Mouse (Mus musculus) layer of hippocampus, adult 8-10 months (tissue): ENCODE measurements around the gene Asic2. TPM values are rescaled to one million over a fixed set of nuclear protein-coding genes. Genes with fewer than 3 reads are reported as not detected.

Experiments
- DNase-seq, 2 experiments: peaks; one replicate each; pipeline ENCODE4 v3.0.0; 2022; ENCODE audit warnings: low spot score in 2 of 2
- total RNA-seq, 4 experiments: library from RNA; stranded (reverse); gene quantifications; 2 replicates each; pipeline ENCODE4 v1.2.4; 2022

Gene Asic2
- total RNA-seq, 4 experiments from 2014 or later = 53.7 to 58.2 (median 54.8) TPM

DNA sequence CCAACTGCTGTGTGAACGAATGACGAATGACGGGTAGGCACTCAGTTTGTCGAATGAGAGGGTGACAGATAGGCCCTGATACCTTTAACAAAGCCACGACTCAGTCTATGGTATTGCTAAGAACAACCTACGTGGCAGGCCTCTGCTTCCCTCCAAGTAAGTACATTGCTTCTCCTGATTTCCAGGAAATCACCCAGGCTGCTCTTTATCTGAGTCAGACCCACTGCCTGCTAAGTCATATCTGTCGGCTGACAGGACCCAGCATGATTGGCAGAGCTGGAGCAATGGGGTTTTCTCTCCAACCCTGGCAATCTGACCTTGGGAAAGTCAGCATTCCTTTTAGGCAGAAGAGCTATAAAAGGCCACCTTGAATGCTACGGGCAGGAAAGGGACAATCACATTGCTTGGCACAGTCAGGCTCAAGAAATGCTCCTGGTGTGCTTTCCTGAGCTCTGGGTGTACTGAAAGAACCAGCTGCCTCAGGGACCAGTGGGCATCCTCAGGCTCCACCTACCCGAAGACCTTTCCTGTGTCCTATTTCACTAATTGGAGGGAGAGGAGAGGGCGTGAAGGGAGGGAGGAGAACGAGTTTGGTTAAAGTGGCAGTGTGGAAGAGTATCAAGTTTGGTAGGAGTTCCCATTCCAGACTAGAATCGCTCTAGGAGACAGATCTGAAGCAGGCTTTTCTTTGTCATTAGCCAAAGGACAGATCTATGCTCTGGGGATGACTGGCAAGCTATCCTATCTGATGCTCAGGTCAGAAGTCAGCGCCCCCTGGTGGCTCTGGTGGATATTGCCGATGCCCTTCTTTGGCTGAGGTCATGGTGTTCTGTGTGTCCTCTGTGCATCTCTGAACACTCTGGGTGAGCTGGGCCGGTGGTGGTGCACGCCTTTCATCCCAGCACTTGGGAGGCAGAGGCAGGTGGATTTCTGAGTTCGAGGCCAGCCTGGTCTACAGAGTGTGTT lies 1095.5 kb downstream of the Asic2 start:
- DNase-seq = peak; percentile 47 to 49

DNA sequence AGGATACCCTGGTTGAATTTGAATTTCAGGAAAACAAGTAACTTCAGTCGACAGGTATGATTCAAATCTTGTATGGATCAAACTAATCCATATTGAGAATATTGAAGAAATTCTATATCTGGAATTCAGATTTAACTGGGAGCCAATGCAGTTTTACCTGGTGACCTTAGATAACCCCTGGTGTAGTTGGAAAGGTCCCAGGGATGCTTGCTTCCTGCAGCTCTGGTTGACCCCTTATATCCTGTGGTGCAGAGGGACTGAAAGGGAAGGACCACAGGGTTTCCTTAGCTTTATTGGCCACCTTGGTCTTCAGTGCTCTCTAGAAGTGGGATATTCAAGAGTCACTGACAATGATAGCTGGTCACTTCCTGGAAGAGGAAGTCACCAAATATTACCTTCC lies 1100.2 kb downstream of the Asic2 start:
- no peak for DNase-seq

- no peak for DNase-seq
Observed at GRCm38 (mm10) chr11:80862941-80863340, 1105.3 kb downstream of the Asic2 start.

DNA sequence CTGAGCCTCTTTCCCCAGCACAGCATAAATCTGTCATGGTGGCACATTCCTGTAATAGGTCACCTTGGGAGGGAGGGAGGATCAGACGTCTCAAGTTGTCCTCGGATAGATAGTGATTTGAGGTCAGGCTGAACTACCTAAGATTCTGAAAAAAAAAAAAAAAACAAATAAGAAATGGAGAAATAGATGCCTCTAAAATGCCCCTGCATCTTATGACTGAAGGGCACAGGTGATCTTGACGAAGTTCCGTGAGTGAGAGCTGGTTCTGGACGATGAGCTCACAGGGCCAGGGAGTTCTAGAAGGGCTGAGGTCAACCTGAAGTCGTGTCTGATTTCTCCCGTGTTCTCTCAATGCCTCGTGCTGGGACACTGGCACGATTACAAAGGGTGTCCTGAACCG lies 1110.2 kb downstream of the Asic2 start, which contains the start of gene Spaca3:
Gene Spaca3 (plus strand): TSS at position 301 of the 400 bp plus-strand sequence.
- DNase-seq = no peak

DNA sequence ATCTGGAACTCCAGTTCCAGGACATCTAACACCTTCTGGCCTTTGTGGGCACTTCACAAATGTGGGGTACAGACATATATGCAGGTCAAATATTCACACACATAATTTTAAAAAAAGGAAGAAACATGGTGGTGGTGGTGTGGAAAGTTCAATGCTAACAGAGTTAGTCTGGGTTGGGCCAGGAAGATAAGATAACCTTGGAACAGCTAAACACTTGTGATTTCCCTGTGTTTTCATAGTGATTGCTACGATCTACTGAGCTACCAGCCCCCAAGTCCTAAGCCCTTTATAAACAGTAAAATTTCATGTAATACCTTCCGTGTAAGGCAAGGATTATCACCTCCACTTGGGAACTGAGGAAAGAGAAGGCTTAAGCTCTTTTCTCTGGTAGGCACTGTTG lies 1111.4 kb downstream of the Asic2 start:
- DNase-seq = no peak

DNA sequence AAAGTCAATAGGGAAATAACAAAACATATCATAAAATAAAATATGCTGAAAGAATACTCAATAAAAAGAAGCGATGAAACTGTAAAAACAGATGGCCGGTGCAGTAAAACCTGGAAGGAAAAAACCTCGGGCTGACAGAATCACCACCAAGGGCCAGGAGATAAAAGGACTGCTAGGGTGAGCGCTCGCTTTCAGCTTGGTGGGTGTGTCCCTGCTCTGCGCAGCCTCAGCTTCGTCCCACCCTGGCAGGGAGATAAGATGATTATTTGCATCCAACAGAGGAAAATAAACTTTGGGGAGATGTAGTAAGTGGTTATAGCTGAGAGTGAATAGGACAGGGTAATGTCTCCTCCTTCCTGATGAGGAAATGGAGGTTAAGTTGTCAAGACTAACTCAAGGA lies 1113.3 kb downstream of the Asic2 start:
- no peak for DNase-seq

DNA sequence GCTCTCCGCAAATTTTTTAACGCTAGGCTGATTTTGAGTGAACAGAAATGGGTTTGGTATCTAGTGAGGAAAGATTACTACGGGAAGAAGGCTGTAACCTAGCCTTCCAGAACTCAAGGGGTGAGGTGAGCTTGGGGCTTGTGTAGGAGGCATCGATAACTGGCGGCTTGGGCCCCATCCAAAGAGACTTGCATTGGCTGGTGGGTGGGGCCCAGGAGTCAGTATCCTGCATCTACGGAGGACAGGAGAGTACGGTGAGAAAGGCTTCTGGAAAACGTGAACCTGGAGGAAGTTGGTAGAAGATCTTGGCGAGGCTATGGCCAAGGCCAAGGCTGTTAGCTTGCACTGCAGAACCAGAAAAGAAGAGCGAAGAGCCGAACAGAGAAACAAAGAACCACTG lies 1113.8 kb downstream of the Asic2 start:
- no peak for DNase-seq

DNA sequence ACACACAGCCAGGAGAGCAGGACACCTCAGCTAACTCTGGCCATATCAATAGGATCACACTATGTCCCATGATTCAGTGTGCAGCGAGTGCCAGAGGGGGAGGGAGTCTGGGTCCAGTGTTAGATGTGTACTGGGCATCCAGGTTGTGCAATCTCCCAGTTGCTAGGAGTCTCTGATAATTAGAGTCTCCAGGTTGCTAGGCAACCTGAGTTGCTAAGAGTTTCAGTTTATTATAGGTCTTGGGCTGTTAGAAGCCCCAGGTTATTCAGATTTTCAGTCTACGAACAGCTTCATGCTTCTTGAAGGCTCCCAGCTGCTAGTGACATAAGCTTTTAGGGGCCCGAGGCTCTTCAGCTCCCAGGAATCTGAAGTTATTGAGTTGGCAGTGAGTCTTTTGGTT lies 1115.2 kb downstream of the Asic2 start:
- peak in 1 of 2 experiments; percentile 12 for DNase-seq

DNA sequence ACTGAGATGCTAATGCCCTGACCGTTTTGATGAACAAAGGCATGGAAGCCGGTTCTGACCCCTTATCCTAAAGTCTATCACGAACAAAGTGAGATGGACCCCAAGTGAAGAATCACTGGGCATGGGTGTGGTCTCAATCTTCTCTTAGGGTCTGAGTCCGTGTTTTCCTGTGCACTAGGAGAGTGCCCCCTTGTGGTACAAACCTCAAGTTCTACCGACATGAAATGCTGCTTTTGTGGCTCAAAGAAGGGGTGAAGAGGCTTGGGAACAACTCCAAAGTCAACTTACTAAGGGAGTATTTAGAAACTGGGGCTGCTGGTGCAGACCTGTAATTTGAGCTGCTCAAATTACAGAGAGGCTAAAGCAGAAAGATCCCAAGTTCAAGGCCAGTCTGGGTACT lies 1116.4 kb downstream of the Asic2 start:
- no peak for DNase-seq

GRCm38 (mm10) chr11:80848131-80848530 lies 1120.1 kb downstream of the Asic2 start:
- no peak for DNase-seq

- DNase-seq = no peak
Observed at GRCm38 (mm10) chr11:80846115-80846514, 1122.1 kb downstream of the Asic2 start.

DNA sequence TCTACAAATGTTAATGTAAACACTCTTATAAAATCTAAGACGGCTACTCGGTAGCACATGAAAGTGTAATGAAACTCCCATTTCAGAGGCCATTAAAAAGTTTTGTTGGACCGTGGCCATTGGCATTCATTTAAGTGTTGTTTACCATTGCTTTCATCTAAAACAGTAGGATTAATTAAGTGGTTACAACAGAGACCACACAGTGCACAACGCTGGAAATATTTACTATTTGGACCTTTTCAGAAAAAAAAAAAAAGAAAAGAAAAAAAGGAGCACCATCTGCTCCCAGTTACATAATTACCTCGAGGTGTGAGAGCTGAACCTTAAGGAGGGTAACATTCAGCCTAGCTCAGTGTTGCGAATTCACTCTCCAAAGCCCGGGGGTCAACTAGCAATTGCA lies 1122.8 kb downstream of the Asic2 start:
- DNase-seq = no peak

GRCm38 (mm10) chr11:80843435-80843834 lies 1124.8 kb downstream of the Asic2 start:
- no peak for DNase-seq

GRCm38 (mm10) chr11:80838724-80839123 lies 1129.5 kb downstream of the Asic2 start:
- no peak for DNase-seq

- DNase-seq = no peak
Observed at GRCm38 (mm10) chr11:80835841-80836240, 1132.4 kb downstream of the Asic2 start.

DNA sequence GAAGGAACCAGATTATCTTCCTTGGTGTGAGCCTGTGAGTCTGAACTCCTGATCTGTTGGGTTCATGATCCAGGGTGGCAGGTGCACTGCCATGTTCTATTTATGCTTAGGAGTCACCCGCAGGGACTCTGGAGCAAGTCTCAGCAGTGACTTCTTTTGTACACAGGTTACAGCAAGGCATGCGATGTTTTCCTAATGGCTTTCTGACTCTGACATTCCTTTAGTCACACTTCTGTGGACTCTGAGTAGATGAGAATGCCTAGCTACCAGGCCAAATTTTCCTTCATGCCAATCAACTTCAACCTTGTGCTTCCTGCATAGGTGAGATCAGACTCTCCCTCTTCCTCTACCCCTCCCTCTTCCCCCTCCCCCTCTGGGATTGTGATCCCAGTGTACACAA lies 1132.9 kb downstream of the Asic2 start:
- DNase-seq = no peak

Other genes with a start within 250 kb of the Asic2 start
- gene 5530401A14Rik, start 107.8 kb downstream of the Asic2 start, total RNA-seq = under 1 TPM in 3 of 4 experiments, not detected in 1; 0.08 to 0.24 (median 0.18) TPM
- gene Ccl2, start 67.1 kb upstream of the Asic2 start, total RNA-seq = under 1 TPM in 1 of 4 experiments, not detected in 3; 0.56 TPM
- not detected for gene Gm17268, start 70.1 kb upstream of the Asic2 start, total RNA-seq
- not detected for gene Ccl7, start 77.3 kb upstream of the Asic2 start, total RNA-seq
- not detected for gene Ccl11, start 89.4 kb upstream of the Asic2 start, total RNA-seq
- 1 to 10 TPM in 1 of 4 experiments, not detected in 3; 2.4 TPM for gene Ccl12, start 133.4 kb upstream of the Asic2 start, total RNA-seq
- gene Ccl8, start 146.7 kb upstream of the Asic2 start, total RNA-seq = not detected